Mouse (Mus musculus) cerebral cortex, adult 2 months (tissue): Measurements from ENCODE around the gene Stat3.

Experiments used
- WGBS: fragments of 180-500 bp; shearing (Covaris S2); methylation state at CpG from one replicate; pipeline ENCODE4 v1.1.7; 2018; 5-methylcytosine and 5-hydroxymethylcytosine counted together

Stat3 gene

DNA sequence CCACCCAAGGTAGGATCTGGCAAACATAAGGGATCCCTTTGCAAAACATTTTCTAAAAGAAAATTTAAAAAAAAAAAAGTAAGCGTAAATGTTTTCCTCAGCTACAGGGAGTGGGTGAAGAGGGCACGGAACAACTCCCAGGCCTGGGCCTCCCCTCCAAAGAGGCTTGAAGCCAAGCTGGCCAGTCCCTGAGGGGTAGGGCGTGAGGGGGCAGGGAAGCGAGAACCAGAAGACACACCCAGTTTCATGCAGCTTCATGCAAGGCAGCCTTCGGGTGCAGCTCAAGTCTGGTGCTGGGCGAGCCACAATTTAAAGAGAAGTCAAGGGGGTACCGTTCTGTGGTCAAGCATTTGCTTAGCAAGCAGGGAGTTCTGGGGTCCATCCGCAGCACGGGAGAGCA lies 24.3 kb upstream of the Stat3 start:
- 85% methylated on average over 9 of the region's 9 CpGs for WGBS

DNA sequence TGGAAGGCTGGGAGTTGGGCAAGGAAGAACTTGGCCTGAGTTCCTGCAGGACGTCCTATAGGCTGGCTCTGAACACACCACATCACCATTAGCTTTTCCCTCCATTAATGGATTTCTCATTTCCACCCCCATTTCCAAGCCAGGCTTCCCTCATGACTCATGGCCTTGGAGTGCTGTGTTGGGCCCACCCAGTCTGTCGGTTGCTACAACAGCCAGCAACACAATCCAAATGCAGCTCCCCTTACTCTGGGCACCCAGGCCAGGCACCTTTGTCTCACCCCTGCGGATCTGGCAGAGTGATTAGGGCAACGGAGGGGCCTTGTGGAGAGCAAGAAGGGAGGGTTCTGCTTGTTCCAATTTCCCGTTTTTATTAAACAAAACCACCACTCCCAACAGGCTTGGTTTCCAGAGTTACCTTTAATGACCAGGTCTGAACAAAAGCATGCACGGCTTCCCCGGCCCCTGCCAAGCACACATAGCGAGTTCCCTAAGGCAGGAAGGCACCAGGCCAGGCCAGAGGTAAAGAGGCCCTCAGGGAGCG lies 23.1 kb upstream of the Stat3 start:
- 65% methylated on average over 9 of the region's 9 CpGs for WGBS

- 24% methylated on average over 6 of the region's 6 CpGs for WGBS
Measured at GRCm38 (mm10) chr11:100960540-100960939, 21.2 kb upstream of the Stat3 start.

DNA sequence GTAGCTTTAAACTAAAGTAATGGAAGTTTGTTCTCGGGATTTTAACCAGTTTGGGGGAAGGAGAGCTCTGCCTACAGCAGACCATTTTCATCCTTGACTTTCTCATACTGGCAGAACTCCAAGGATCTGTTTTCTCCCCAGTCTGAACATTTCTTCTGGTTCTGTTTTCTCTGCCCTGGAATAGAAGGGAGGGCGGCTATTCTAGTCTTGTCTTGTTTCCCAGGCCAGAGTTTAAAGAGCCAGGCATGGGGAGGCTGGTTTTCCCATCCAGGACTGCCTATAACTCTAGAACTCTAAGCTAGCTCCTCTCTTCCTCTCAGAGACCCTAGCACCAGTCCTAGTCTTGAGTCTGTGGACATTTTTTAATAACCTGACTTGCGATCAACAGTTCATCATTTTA lies 20.5 kb upstream of the Stat3 start:
- WGBS: 30% methylated on average over 3 of the region's 3 CpGs

GRCm38 (mm10) chr11:100959464-100959810 lies 20.1 kb upstream of the Stat3 start:
- WGBS: 6% methylated on average over 14 of the region's 14 CpGs

- 26% methylated on average over 76 of the region's 76 CpGs for WGBS
Measured at GRCm38 (mm10) chr11:100958613-100959463, 19.5 kb upstream of the Stat3 start.

- 35% methylated on average over 6 of the region's 6 CpGs for WGBS
Measured at GRCm38 (mm10) chr11:100957915-100958469, 18.7 kb upstream of the Stat3 start.

DNA sequence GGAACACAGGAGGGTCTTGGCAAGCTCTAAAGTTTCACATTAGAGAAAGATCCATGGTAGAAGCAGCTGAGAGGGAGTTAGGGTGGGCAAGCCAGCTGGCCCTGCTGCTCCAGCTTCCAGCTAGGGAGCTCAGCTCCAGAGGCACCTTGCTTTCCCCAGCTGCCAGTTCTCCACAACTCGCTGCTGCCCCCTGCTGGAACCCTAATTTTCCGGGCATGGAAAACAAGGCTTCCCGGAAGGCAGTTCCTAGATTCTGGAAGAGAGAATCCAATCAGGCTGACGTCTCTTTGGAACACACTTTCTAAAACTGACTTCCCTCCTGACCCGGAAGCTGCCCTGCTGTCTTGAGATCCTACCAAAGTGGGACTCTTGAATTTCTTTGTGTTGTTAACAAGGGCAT lies 17.9 kb upstream of the Stat3 start:
- WGBS: 2% methylated on average over 5 of the region's 5 CpGs

DNA sequence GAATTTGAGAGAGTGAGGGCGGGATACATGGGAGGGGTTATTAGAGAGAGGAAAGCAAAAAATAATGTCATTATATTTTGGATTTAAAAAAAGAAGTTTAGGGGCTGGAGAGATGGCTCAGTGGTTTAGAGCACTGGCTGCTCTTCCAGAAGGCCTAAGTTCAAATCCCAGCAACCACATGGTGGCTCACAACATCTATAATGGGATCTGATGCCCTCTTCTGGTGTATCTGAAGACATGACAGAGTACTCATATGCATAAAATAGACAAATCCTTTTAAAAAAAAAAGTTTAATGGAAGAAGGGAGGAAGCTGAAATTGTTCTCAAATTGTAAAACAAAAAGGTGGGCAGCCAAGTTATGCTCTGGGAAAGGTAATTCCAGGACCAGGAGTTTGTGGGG lies 10.2 kb upstream of the Stat3 start:
- 100% methylated on average over 1 of the region's 1 CpGs for WGBS

GRCm38 (mm10) chr11:100948317-100948716 lies 9.0 kb upstream of the Stat3 start:
- 49% methylated on average over 4 of the region's 4 CpGs for WGBS

- 33% methylated on average over 4 of the region's 4 CpGs for WGBS
Measured at GRCm38 (mm10) chr11:100946862-100947261, 7.5 kb upstream of the Stat3 start.

GRCm38 (mm10) chr11:100942388-100942787 lies 3.0 kb upstream of the Stat3 start:
- 91% methylated on average over 1 of the region's 1 CpGs for WGBS

- WGBS: under 1% methylated on average over 46 of the region's 48 CpGs
Measured at GRCm38 (mm10) chr11:100938711-100939511, 429 bp downstream of the Stat3 start.

- WGBS: 15% methylated on average over 5 of the region's 5 CpGs
Measured at GRCm38 (mm10) chr11:100938112-100938511, 1.2 kb downstream of the Stat3 start.

- 74% methylated on average over 4 of the region's 4 CpGs for WGBS
Measured at GRCm38 (mm10) chr11:100937295-100937694, 2.0 kb downstream of the Stat3 start.

DNA sequence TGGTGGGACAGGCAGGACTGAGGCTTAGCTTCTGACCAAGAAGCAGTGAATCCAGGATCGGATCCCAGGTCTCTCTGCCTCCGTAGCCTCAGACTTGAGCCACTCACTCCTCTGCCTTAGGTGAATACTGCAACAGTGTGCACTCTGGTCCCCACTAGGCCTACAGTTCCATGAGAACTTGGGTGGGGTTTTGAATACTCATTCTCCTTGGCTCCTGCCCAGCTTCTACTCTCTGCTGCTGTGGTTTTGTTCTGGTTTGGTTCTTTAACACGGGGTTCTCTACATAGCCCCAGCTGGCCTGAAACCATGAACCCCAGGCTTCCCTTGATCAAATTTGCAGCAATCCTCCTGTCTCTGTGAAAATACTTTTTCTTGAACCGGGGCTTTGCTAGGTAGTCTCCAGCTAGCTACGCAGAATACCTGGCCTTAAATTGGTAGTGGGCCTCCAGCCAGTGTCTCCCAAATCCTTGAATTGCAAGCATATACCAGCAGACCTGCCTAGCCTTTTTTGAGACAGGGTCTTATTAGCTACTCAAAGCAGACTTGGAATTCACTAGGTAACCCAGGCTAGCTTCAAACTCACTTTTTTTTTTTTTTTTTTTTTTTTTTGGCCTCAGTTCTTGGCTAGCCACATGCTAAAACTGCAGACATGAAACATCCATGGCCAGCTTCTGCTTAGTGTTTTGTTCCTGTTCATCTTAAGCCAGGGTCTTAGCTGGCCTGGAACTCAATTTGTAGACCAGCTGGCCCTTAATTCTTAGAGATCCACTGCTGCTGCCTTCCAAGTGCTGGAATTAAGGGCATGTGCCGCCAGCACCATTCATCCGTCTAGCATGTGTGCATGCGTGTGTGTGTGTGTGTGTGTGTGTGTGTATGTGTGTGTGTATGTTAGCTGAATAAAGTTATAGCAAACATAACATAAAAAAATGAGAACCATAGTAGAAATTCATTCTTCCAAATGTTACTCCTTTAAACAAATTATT lies 3.7 kb downstream of the Stat3 start:
- 82% methylated on average over 8 of the region's 8 CpGs for WGBS

DNA sequence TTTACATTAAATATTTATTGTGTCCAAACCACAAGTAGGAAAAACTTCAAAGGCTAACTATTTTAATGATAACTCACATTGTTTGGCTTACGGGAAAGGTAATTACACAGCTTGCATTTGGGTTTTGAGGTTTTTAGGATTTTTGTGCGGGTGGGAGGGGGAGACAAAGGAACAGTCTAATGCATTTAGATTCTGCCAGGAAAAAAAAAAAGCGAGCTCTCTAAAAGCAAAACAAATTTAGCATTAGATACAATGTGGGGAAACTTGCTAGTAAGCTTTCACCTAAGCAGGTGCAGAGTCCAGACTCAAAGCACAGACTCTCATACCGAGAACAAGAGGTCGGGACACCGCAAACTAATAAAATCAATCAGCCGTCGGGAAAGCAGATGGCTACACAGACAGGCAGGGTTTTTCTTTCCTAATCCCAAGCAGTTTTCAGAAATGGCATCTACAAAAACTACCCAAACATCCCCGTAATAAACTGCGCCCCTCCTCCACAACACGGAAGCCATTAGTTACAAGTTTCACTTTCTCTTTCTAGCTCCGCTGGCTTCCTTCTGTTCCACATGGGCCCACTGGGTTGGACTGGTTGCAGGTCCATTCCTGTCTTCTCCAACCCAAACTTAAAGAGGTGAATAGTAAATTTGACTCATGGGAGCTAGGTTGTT lies 8.0 kb downstream of the Stat3 start:
- WGBS: 42% methylated on average over 12 of the region's 12 CpGs

- WGBS: 85% methylated on average over 7 of the region's 7 CpGs
Measured at GRCm38 (mm10) chr11:100930611-100931010, 8.7 kb downstream of the Stat3 start.

- 88% methylated on average over 3 of the region's 3 CpGs for WGBS
Measured at GRCm38 (mm10) chr11:100927386-100927785, 12.0 kb downstream of the Stat3 start.

- WGBS: 94% methylated on average over 1 of the region's 1 CpGs
Measured at GRCm38 (mm10) chr11:100924386-100924919, 14.9 kb downstream of the Stat3 start.
